Mouse (Mus musculus) heart, embryonic 16.5 days (tissue): ENCODE data around the gene Herc4. TPM values are rescaled to one million over a fixed set of nuclear protein-coding genes. Genes with fewer than 3 reads are reported as not detected.

Source experiments
- ATAC-seq: fragments of 200-750 bp; cut with Nextera tagmentation; replicated peaks from 2 replicates; pipeline ENCODE4 v1.8.0; 2017; ENCODE audit warnings: moderate number of reproducible peaks; ENCODE audit not compliant: insufficient read depth, low FRiP score; ENCODE audit errors: extremely low read depth
- H3K27ac ChIP-seq: fragments of 300-500 bp; sonication (generic); 2 replicates; pipeline ENCODE4 v1.5.1; 2014; ENCODE audit warnings: mild to moderate bottlenecking, low read length, control low read depth, moderate library complexity
- H3K27me3 ChIP-seq: fragments of 300-500 bp; sonication (generic); 2 replicates; pipeline ENCODE4 v1.6.1; 2014; ENCODE audit warnings: low read length, mixed read lengths; ENCODE audit not compliant: control insufficient read depth, insufficient read depth
- H3K36me3 ChIP-seq: fragments of 300-500 bp; sonication (generic); 2 replicates; pipeline ENCODE4 v1.6.1; 2014; ENCODE audit not compliant: control insufficient read depth, insufficient read depth
- H3K4me1 ChIP-seq: fragments of 300-500 bp; sonication (generic); 2 replicates; pipeline ENCODE4 v1.6.1; 2014; ENCODE audit warnings: low read length, mixed read lengths; ENCODE audit not compliant: control insufficient read depth, insufficient read depth
- H3K4me2 ChIP-seq: fragments of 300-500 bp; sonication (generic); 2 replicates; pipeline ENCODE4 v1.6.1; 2014; ENCODE audit warnings: low read depth, mild to moderate bottlenecking, control low read depth, low read length
- H3K4me3 ChIP-seq: fragments of 300-500 bp; sonication (generic); 2 replicates; pipeline ENCODE4 v1.5.1; 2014; ENCODE audit warnings: mild to moderate bottlenecking, control low read depth, low read length
- H3K9ac ChIP-seq: fragments of 300-500 bp; sonication (generic); 2 replicates; pipeline ENCODE4 v1.6.1; 2014; ENCODE audit warnings: low read length, control low read depth
- H3K9me3 ChIP-seq: fragments of 300-500 bp; sonication (generic); replicated peaks from 2 replicates; pipeline ENCODE4 v1.6.1; 2016; ENCODE audit warnings: low read length; ENCODE audit not compliant: control insufficient read depth
- WGBS: fragments of 180-500 bp; shearing (Covaris S2); extraction: QIAGEN DNeasy Blood & Tissue Kit; methylation state at CpG from one replicate; pipeline ENCODE4 v1.1.7; 2014; 5-methylcytosine and 5-hydroxymethylcytosine counted together
- polyA plus RNA-seq: library from polyadenylated mRNA; unstranded; fragments of >200 nt; fragmentation: Nextera tagmentation; extraction: Ambion mirVana; gene quantifications from 2 replicates; pipeline ENCODE4 v1.2.1, GENCODE M21; 2015

The Herc4 gene
- polyA plus RNA-seq, 1 experiment from 2014 or later, result 37.4 TPM

- H3K9ac ChIP-seq, result peak overlapping the region; percentile 72
- WGBS, result 17% methylated on average over 12 of the region's 12 CpGs
- H3K4me3 ChIP-seq, result peak overlapping the region; percentile 86
- H3K9me3 ChIP-seq, result no peaks in the 10 kb centered on the region
- H3K27me3 ChIP-seq, result no peaks in the 10 kb centered on the region
- peak overlapping the region; percentile 77 for H3K4me2 ChIP-seq
- peaks cover 5% of the 10 kb centered on the region; the same call in 1 of the 2 replicates for H3K36me3 ChIP-seq
- H3K4me1 ChIP-seq, result peaks cover 9% of the 10 kb centered on the region
- peak overlapping the region; percentile 42; the same call in 1 of the 2 replicates for H3K27ac ChIP-seq
- ATAC-seq, result no peak
Observed at GRCm38 (mm10) chr10:63242798-63243435, 693 bp upstream of the Herc4 start.

DNA sequence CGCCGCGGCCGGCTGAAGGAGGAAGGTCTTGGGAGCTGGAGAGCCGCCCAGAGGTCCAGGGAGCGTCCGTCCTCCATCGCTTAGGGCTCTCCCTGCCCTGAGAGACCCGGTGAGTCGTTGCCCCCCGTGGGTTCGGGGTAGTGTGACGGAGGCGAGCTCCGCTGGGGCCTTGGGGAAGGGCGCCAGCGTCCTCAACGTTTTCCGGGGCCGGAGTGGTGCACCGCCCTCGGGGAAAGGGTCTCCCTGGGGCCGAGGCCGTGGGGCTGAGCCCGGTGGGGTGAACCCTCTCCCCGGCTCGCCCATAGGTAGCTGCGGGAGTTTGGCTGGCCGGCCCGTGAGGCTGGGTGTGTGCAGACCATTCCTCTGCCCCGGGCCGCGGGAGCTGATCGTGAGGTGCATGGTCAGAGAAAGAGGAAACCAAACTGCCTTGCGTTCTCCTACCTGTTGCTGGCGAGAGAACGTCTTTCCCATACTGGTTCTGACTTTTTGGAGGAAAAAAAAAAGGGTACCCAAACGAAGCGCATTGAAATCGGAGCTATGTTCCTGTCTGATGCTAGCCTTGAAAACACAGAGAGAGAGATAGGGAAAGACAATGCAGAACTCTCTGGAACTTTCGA, 553 bp downstream of the Herc4 start:
- H3K9me3 ChIP-seq, result no peaks in the 10 kb centered on the region
- WGBS, result under 1% methylated on average over 41 of the region's 41 CpGs
- H3K36me3 ChIP-seq, result peaks cover 5% of the 10 kb centered on the region; the same call in 1 of the 2 replicates
- peak; percentile 75 for ATAC-seq
- H3K4me2 ChIP-seq, result peak overlapping the region; percentile 66
- H3K9ac ChIP-seq, result peak overlapping the region; percentile 94
- H3K27ac ChIP-seq, result peak overlapping the region; percentile 98
- H3K4me1 ChIP-seq, result peaks cover 9% of the 10 kb centered on the region
- H3K4me3 ChIP-seq, result peak overlapping the region; percentile 86
- no peaks in the 10 kb centered on the region for H3K27me3 ChIP-seq

- 17% methylated on average over 5 of the region's 5 CpGs for WGBS
- H3K4me2 ChIP-seq, result peak overlapping the region; percentile 66
- H3K36me3 ChIP-seq, result peaks cover 5% of the 10 kb centered on the region; the same call in 1 of the 2 replicates
- peak overlapping the region; percentile 98 for H3K27ac ChIP-seq
- H3K27me3 ChIP-seq, result no peaks in the 10 kb centered on the region
- H3K4me1 ChIP-seq, result peaks cover 9% of the 10 kb centered on the region
- peak overlapping the region; percentile 94 for H3K9ac ChIP-seq
- H3K4me3 ChIP-seq, result peak overlapping the region; percentile 86
- H3K9me3 ChIP-seq, result no peaks in the 10 kb centered on the region
- no peak for ATAC-seq
Observed at GRCm38 (mm10) chr10:63244746-63245145, 1.1 kb downstream of the Herc4 start.

- Histone ChIP-seq H3K4me2 (no peak overlapping the region), H3K9ac (no peak overlapping the region), H3K27me3 (no peaks in the 10 kb centered on the region), H3K27ac (no peak overlapping the region), H3K4me1 (peaks cover 9% of the 10 kb centered on the region), H3K4me3 (no peak overlapping the region), H3K9me3 (no peaks in the 10 kb centered on the region), H3K36me3 (peaks cover 14% of the 10 kb centered on the region)
- no peak for ATAC-seq
- WGBS, result 92% methylated on average over 3 of the region's 3 CpGs
Observed at GRCm38 (mm10) chr10:63245846-63246245, 2.2 kb downstream of the Herc4 start.

DNA sequence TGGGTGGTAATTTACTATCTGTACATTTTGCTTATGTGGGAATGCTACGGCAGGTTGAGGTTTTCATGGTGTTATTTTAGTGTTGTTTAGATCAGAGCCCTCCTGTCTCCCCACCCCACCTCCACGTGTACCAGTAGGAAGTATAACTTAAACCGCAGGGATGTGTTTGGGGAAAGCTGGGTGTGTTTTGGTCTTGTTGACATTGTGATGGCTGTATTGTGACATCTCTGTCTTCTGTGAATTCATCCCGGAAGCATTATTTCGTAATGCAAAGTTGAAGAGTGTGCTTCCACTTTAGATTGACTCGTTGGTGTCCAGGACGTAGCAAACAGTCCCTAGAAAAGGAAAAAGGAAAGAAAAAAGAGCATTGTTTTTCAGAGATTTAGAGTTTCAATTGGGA, 3.8 kb downstream of the Herc4 start:
- Histone ChIP-seq H3K9ac (no peak overlapping the region), H3K27me3 (no peaks in the 10 kb centered on the region), H3K9me3 (no peaks in the 10 kb centered on the region), H3K4me1 (peaks cover 6% of the 10 kb centered on the region), H3K36me3 (peaks cover 14% of the 10 kb centered on the region), H3K4me2 (no peak overlapping the region), H3K27ac (no peak overlapping the region), H3K4me3 (no peak overlapping the region)
- ATAC-seq, result no peak
- WGBS, result 81% methylated on average over 7 of the region's 7 CpGs

GRCm38 (mm10) chr10:63248421-63248820, 4.8 kb downstream of the Herc4 start:
- Histone ChIP-seq H3K36me3 (peaks cover 21% of the 10 kb centered on the region), H3K4me1 (no peaks in the 10 kb centered on the region)
- WGBS, result 93% methylated on average over 6 of the region's 6 CpGs

DNA sequence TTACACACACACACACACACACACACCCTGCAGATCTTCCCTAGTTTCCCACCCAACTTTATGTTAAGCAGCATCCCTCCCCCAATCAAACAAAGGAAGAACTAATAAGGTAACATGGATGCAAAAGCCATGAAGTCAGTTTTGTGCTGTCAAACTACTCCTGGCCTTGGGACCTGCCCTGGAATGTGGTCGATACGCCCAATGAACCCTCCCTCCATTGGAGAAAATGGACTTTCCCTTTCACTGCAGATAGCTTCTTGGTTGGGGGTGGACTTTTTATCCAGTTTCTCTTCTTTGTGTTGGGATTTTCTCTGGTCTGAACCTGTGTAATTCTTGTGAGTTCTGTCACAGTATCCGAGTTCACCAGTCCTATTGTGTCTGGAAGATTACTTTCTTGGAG, 15.1 kb downstream of the Herc4 start:
- Histone ChIP-seq H3K4me1 (peaks cover 14% of the 10 kb centered on the region), H3K27ac (peak overlapping the region; percentile 64), H3K27me3 (no peaks in the 10 kb centered on the region), H3K4me3 (no peak overlapping the region), H3K9ac (no peak overlapping the region), H3K4me2 (0 out of 2 replicates have a peak overlapping the region, but pooled peaks have one; percentile 1), H3K36me3 (peaks cover 3% of the 10 kb centered on the region), H3K9me3 (no peaks in the 10 kb centered on the region)
- WGBS, result 65% methylated on average over 3 of the region's 3 CpGs
- ATAC-seq, result no peak

More at GRCm38 (mm10) chr10:63248421-63248820, 4.8 kb downstream of the Herc4 start:
- H3K9me3 ChIP-seq, result no peaks in the 10 kb centered on the region
- no peak overlapping the region for H3K4me3 ChIP-seq
- no peak overlapping the region for H3K27ac ChIP-seq
- H3K27me3 ChIP-seq, result no peaks in the 10 kb centered on the region
- ATAC-seq, result no peak
- H3K9ac ChIP-seq, result no peak overlapping the region
- no peak overlapping the region for H3K4me2 ChIP-seq

DNA sequence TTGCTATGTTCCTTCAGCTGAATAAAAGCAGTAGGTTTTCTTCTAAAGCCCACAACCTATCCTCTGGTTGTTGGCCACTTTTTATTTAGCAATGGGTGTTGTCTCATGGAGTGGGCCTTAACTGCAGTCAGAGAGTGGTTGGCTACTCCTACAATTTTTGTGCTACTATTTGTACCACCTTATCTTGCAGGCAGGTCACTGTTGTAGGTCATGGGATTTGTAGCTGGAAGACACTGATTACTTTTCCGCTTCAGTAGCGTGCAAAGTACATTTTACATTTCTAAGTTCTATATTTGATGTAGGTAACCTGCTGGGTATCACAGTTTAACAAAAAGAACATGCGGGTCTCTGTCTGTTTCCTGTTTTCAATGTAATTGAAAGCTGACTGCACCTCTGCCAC, 15.7 kb downstream of the Herc4 start:
- H3K27me3 ChIP-seq, result no peaks in the 10 kb centered on the region
- H3K9ac ChIP-seq, result no peak overlapping the region
- peak overlapping the region; percentile 7; the same call in 1 of the 2 replicates for H3K4me2 ChIP-seq
- no peak overlapping the region for H3K4me3 ChIP-seq
- peaks cover 14% of the 10 kb centered on the region for H3K4me1 ChIP-seq
- no peaks in the 10 kb centered on the region for H3K9me3 ChIP-seq
- WGBS, result 40% methylated on average over 3 of the region's 3 CpGs
- H3K36me3 ChIP-seq, result peaks cover 6% of the 10 kb centered on the region
- ATAC-seq, result peak; percentile 49; the same call in 1 of the 2 replicates
- peak overlapping the region; percentile 64 for H3K27ac ChIP-seq

DNA sequence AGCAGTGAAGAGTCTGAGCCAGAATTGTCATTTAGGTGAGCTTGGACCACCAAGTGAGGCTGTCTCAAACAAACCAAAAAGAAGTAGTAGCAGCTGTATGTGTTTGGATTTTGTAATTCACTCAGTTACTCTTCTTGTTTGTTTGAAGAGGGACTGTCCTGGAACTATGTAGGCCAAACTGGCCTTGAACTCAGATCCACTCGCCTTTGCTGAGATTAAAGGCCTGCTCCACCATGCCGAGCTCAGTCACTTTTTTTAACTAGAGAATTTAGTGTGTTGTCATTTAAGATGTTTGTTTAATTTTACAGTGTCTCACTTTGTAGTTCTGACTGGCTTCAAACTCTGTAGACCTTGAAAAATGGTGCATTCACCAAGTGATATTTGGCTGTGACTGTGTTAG, 24.3 kb downstream of the Herc4 start:
- no peaks in the 10 kb centered on the region for H3K27me3 ChIP-seq
- no peak overlapping the region for H3K27ac ChIP-seq
- no peak for ATAC-seq
- 0 out of 2 replicates have a peak, but pooled peaks cover 3% of the 10 kb centered on the region for H3K9me3 ChIP-seq
- no peak overlapping the region for H3K4me2 ChIP-seq
- no peak overlapping the region for H3K4me3 ChIP-seq
- no peaks in the 10 kb centered on the region for H3K4me1 ChIP-seq
- H3K9ac ChIP-seq, result no peak overlapping the region
- 79% methylated on average over 2 of the region's 2 CpGs for WGBS
- peaks cover 42% of the 10 kb centered on the region for H3K36me3 ChIP-seq
